Mouse (Mus musculus) adrenal gland, adult (tissue): ENCODE results near the gene Mest.

ENCODE experiments used
- DNase-seq, 2 experiments: peaks; one replicate each; pipeline ENCODE4 v3.0.0; 2022 to 2023; ENCODE audit warnings: low spot score in 1 of 2; ENCODE audit not compliant: inconsistent age in 2 of 2

Gene Mest

GRCm38 (mm10) chr6:30723331-30723730 lies at the start of gene Mest:
TSS of gene Mest (plus strand) at chr6:30723547.
- no peak for DNase-seq

DNA sequence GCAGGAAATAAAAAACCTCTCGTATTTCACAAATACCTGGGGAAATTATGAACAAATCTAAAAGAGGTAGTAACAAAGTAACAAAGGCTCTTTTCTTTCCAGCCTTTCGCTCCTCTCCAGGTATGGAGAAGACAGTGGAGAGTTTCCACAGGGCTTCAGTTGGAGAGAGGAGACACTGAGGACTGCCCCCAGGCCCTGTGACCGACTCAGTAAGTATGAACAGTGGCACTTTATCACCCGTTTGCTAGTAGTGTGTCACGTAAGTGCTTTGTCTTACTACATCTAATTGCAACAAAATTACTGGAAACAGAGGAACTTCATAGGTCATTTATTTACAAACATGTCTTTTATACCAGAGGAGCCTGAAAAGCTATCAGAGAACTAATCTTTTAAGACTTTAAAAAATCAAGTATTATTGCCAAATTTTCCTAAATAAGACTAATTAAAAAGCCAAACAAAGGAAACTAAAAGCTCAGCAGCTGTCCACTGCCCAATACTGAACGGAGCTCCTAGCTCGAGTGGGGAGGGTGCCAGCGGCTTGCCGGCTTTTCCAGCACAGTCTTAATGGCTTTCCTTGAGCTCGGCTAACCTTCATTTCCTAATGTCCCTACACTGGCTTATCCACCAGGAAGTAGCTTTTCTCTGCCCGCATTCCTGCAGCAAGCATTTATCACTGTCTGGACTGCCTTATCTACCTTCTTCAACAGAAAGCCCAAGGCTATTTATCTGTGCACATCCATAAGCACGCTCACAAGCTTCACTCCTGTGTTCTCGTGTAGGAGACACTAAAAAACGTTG lies 49.4 kb upstream of the Mest start:
- peak; percentile 50 to 80 for DNase-seq

DNA sequence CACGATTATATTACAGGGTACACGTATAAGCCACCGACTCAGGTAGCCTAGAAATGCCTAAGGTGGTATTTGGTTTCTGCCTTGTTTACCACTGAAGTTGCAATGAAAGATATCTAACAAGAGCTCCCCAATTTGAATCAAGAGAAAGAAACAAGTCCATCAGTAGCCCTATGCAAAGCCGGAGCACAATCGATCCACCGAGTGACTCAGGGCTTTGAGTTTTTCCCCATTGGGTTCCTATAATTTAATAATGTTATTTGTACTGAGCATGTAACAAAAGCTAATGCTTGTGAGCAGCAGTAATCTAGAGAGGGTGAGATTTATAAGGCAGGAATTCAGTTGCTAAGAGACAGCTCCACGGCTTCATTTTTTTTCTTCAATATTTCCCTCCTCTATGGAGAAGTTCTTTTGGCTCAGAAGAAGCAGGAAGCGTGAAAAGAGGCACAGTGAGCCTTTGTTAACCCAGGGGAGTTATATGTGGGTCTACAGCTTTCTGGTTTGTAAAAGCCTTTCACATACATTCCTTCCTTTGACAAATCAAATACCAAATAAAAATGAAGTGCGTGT lies 48.5 kb upstream of the Mest start:
- peak in 1 of 2 experiments; percentile 77 for DNase-seq

GRCm38 (mm10) chr6:30675281-30675771 lies 48.0 kb upstream of the Mest start:
- peak; percentile 51 to 83 for DNase-seq

DNA sequence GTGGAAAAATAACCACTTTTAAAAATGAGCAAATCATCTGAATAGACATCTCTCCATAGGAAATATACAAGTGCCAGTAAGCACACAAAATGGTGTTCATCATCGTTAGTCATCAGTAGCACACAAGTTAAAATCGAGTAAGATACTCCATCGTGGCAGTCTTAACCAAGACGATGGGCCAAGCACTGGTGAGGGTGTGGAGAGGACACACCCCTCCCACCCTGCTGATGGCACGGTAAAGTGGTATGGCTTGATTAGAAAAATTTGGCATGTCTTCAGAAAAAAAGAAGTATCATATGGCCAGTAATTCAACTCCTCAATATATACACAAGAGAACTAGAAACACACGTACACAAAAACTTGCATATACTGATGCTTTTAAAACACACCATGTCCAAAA lies 46.8 kb upstream of the Mest start:
- no peak for DNase-seq

- no peak for DNase-seq
Measured at GRCm38 (mm10) chr6:30677591-30677990, 45.8 kb upstream of the Mest start.

- DNase-seq: no peak
Measured at GRCm38 (mm10) chr6:30678482-30678881, 44.9 kb upstream of the Mest start.

DNA sequence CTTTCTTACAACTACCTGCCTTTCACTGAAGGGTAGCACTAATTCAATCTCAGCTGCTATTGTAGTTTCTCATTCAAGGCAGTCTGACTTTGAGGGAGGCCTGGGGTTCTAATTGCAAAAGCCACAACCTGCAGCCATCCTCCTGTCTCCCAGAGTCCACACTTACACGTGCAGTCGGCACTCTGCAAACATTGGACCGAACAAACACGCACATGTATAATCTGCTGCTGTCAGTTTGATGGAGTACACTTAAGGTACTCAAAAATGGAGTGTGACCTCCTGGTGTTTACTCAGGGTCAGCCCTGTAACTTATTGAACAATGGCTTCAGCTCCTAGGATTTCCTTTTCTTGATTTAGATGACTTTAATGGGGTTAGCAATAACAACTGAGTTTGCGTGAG lies 43.8 kb upstream of the Mest start:
- DNase-seq: no peak

DNA sequence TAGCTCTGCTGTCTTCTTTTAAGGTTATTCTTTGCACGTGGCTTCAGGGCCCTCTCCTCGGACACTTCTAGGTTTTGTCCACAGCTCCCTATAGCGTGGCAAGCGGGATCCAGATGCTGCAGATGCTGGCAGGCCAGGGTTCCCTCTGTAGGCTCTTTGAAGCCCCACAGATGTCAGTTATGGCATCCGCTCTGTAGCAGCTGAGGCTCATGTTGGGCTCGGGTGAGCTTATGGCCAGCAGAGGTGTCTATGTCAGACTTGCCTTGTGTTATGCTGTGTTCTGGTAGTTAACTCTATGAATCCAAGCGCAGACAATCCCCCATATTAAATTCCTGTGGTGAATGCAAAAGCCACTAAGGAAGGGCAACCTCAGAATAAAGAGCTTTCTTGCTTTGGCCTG lies 42.9 kb upstream of the Mest start:
- no peak for DNase-seq

DNA sequence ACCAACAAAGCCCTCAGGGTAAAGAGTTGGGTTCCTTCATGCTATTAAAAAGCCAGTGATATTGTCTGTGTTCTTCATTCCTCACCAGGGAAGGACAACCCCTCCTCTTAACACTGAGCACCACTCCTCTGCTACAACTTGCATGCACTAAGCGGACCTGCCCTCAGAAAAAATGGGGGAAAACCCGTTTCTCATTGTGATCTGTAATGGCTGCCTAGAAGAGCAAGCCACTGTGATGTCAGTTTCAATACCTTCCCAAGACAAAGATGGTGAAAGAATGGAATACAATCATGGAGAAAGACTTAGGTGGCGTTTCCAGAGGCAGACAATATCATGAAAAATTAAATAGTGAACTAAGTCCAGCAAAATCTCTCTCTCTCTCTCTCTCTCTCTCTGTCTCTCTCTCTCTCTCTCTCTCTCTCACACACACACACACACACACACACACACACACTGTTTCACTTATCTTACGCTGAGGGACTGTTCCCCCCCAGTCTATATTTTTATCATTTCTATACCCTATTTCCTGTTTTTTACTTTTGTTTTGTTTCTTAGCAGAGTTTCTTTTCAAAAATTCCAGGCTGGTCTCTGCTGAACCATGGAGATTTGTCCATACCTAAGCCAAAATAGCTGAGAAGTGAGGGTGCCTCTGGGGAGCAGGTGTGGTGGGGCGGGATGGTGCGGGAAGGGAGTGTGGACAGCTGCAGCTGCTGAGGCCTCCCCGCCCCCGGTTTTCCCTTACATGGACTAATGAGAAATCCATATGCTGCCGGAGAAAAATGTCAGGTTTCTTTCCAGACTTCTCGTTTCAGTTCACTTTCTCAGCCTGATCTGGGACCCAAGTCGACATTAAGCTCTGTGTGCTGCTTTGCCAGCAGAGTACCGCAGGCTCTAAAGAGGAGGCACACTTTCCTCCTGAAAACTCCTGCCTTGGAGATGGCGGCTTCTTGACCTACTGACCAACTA lies 41.1 kb upstream of the Mest start:
- DNase-seq: no peak

GRCm38 (mm10) chr6:30684570-30684969 lies 38.8 kb upstream of the Mest start:
- DNase-seq: no peak

DNA sequence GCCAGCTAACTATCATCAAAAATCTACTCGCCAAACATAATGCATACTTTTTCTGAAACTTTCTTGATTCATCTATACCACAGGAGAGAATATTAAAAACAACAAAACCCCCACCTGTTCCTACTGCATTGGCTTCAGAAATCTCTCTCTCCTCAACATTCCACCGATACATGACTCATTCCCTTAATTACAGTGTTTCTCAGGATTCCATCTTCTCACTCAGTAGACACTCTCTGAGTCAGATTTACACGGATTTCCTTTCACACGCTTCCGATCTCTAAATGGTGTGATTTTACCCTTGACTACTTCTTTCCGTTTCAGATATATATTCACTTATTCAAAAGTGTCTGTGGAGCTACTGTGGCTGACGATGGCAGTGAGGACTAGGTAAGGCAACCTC lies 36.1 kb upstream of the Mest start:
- no peak for DNase-seq

DNA sequence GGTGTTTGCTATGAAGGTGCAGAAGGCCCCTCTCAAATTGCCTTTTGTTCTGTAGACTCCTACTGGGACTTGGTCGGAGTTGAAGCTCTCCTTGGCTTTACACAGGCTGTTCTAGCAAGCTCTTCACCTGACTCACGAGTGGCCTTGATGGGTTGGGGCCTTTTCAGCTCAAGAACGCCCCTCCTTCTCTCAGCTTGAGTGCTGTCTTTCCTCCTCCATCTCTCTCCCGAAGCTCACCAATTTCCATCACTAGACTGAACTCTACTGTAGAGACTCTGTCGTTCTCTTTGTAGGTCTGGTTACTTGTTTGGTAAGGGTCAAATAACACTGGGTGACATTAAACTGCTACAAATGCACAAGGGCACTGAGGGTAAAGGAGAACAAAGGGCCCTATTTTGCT lies 30.5 kb upstream of the Mest start:
- peak; percentile 39 to 72 for DNase-seq

DNA sequence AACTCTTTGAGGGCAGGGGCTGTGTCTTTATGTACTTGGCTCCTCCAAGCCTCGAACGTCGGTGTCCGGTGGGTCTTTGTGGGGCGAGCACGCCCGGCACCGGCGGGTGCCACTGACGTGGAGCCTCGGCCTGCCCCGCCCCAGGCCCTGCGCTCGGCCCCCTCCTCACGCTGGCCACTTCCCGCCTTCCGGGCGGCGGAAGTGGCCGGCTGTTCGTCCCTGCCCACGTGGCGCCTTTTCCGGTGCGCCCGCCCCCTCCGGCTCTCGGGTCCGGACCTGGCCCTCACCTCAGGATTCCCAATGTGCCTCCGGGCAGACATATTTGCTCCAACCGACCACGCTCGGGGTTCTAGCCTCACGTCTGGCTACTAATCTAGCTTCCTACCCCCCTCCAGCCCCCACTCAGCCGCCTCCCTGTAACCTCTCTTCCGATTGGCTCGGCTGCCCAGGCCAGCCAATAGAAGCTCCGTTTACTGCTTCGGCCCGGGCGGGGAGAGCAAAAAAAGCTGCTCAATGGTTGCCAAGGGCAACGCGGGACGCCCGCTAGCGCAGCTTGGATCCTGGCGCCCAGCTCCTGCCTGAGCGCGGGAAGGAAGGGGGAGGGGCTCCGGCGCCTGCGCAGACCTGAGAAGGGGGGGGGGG lies 29.9 kb upstream of the Mest start, which contains the start of gene Cep41:
Cep41 (minus strand) TSS at position 400 of the 642 bp plus-strand sequence.
- DNase-seq: peak; percentile 97 to 100

DNA sequence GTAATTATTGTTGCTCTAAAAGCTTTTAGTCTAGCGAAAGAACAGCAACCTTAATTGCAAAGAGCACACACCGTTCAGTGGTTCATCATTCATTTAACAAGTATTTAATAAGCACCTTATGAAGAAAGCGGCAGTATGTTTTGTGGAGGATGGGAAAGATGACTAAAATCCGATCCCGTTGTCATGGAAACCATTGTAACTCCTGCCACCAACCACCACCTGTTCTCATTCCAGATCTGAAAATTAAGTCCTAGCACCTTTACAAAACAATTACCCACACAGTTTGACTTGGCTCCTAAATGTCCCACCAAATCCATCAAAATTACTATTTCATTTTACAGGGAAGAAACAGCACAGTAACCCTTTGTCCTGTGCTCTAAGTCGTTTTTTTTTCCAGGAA lies 29.1 kb upstream of the Mest start:
- DNase-seq: peak in 1 of 2 experiments; percentile 36

- no peak for DNase-seq
Measured at GRCm38 (mm10) chr6:30695124-30695523, 28.2 kb upstream of the Mest start.

- no peak for DNase-seq
Measured at GRCm38 (mm10) chr6:30697464-30697863, 25.9 kb upstream of the Mest start.

DNA sequence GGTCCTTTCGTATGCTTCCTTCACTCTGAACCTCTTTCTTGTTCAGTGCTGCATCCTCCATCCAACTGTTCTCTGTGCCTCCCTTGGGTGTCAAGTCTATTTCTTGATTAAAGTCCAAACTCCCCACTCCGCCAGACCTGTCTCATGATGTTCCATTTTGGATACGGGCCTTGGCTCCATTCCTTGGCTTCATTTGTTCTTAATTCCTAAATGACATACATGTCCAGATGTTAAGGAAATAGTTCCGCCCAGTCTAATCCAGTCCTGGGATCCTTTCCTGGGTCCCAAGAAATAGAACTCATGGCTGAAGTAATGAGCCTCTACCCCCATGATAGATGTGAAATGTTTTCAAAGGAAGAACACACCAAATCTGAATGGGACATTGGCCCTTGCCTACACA lies 25.3 kb upstream of the Mest start:
- no peak for DNase-seq

- no peak for DNase-seq
Measured at GRCm38 (mm10) chr6:30700182-30700581, 23.2 kb upstream of the Mest start.

GRCm38 (mm10) chr6:30702881-30703280 lies 20.5 kb upstream of the Mest start:
- no peak for DNase-seq

DNA sequence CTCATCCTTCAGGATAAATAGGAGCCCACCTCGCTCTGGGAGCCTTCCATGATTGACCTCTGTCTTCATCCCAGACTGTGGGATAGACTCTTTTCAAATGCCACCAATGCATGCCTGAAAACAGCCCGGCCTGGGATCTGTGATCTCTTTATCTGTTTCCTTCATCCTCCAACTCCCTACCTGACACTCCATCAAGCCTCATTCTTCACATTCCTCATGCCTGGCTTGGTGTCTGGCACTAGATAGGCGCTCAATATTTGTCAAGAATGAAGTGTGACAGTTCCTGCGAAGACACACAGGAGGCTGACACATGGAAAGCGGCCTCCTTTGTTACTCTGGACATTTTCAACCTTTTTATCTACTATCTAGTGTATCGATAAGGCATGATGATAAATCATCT lies 19.9 kb upstream of the Mest start:
- DNase-seq: no peak
